Mouse (Mus musculus): ENCODE data around the gene Muc3. TPM values are rescaled to one million over a fixed set of nuclear protein-coding genes. Genes with fewer than 3 reads are reported as not detected.

The Muc3 gene
- polyA plus RNA-seq, 1 experiment = not detected

- no peaks in the 10 kb centered on the region for H3K36me3 ChIP-seq (ENCODE audit: control insufficient read depth, insufficient read depth, low read length)
- no peak overlapping the region for H3K4me3 ChIP-seq (ENCODE audit: insufficient read depth, low read depth, low read length)
- H3K4me1 ChIP-seq (ENCODE audit: control insufficient read depth, insufficient read depth, low read length) = no peaks in the 10 kb centered on the region
- DNase-seq = peak; percentile 53
- H3K27me3 ChIP-seq (replicated peaks; ENCODE audit: control insufficient read depth, insufficient read depth, low read length) = no peaks in the 10 kb centered on the region
- H3K27ac ChIP-seq (ENCODE audit: insufficient read depth, low read depth, low read length) = no peak overlapping the region
- WGBS = 40% methylated on average over 9 of the region's 9 CpGs
- TF ChIP-seq POLR2A (IDR thresholded peaks at IDR 0.05; ENCODE audit: low read depth, low read length) = no peak
- no peak for TF ChIP-seq CTCF (conservative IDR thresholded peaks at IDR 0.05; ENCODE audit: insufficient read depth, insufficient read length, low read depth, low read length)
These were observed 55.4 kb downstream of the Muc3 start for GRCm38 (mm10) chr5:137093720-137094119.

- Histone ChIP-seq H3K36me3 (ENCODE audit: control insufficient read depth, insufficient read depth, low read length) (no peaks in the 10 kb centered on the region), H3K27me3 (replicated peaks; ENCODE audit: control insufficient read depth, insufficient read depth, low read length) (no peaks in the 10 kb centered on the region), H3K4me1 (ENCODE audit: control insufficient read depth, insufficient read depth, low read length) (no peaks in the 10 kb centered on the region; the same call in 1 of the 2 replicates), H3K27ac (ENCODE audit: insufficient read depth, low read depth, low read length) (no peak overlapping the region), H3K4me3 (ENCODE audit: insufficient read depth, low read depth, low read length) (no peak overlapping the region)
- 71% methylated on average over 6 of the region's 6 CpGs for WGBS
- DNase-seq = no peak
- no peak for TF ChIP-seq CTCF (conservative IDR thresholded peaks at IDR 0.05; ENCODE audit: insufficient read depth, insufficient read length, low read depth, low read length)
- TF ChIP-seq POLR2A (IDR thresholded peaks at IDR 0.05; ENCODE audit: low read depth, low read length) = no peak
These were observed 57.6 kb downstream of the Muc3 start for GRCm38 (mm10) chr5:137091560-137091959.

GRCm38 (mm10) chr5:137090870-137091269 is 58.3 kb downstream of the Muc3 start:
- DNase-seq = no peak
- 83% methylated on average over 10 of the region's 10 CpGs for whole genome bisulfite sequencing
- TF ChIP-seq CTCF (conservative IDR thresholded peaks at IDR 0.05; ENCODE audit: insufficient read depth, insufficient read length, low read depth, low read length) (no peak), POLR2A (IDR thresholded peaks at IDR 0.05; ENCODE audit: low read depth, low read length) (no peak)
- no peak overlapping the region for H3K4me3 ChIP-seq (ENCODE audit: insufficient read depth, low read depth, low read length)
- H3K27ac ChIP-seq (ENCODE audit: insufficient read depth, low read depth, low read length) = no peak overlapping the region
- no peaks in the 10 kb centered on the region for H3K36me3 ChIP-seq (ENCODE audit: control insufficient read depth, insufficient read depth, low read length)
- no peaks in the 10 kb centered on the region; the same call in 1 of the 2 replicates for H3K4me1 ChIP-seq (ENCODE audit: control insufficient read depth, insufficient read depth, low read length)
- H3K27me3 ChIP-seq (replicated peaks; ENCODE audit: control insufficient read depth, insufficient read depth, low read length) = no peaks in the 10 kb centered on the region

- Histone ChIP-seq H3K27me3 (replicated peaks; ENCODE audit: control insufficient read depth, insufficient read depth, low read length) (no peaks in the 10 kb centered on the region), H3K4me1 (ENCODE audit: control insufficient read depth, insufficient read depth, low read length) (no peaks in the 10 kb centered on the region; the same call in 1 of the 2 replicates), H3K27ac (ENCODE audit: insufficient read depth, low read depth, low read length) (peak overlapping the region; percentile 1; the same call in 1 of the 2 replicates), H3K36me3 (ENCODE audit: control insufficient read depth, insufficient read depth, low read length) (no peaks in the 10 kb centered on the region), H3K4me3 (ENCODE audit: insufficient read depth, low read depth, low read length) (no peak overlapping the region)
- DNase-seq = peak; percentile 91
- TF ChIP-seq CTCF (conservative IDR thresholded peaks at IDR 0.05; ENCODE audit: insufficient read depth, insufficient read length, low read depth, low read length) (no peak), POLR2A (IDR thresholded peaks at IDR 0.05; ENCODE audit: low read depth, low read length) (no peak)
- 66% methylated on average over 8 of the region's 8 CpGs for WGBS
These were observed 61.7 kb downstream of the Muc3 start for GRCm38 (mm10) chr5:137087410-137087809.

- no peak overlapping the region for H3K4me3 ChIP-seq (ENCODE audit: insufficient read depth, low read depth, low read length)
- 83% methylated on average over 3 of the region's 3 CpGs for WGBS
- no peaks in the 10 kb centered on the region for H3K27me3 ChIP-seq (replicated peaks; ENCODE audit: control insufficient read depth, insufficient read depth, low read length)
- DNase-seq = no peak
- no peak for TF ChIP-seq POLR2A (IDR thresholded peaks at IDR 0.05; ENCODE audit: low read depth, low read length)
- no peak for TF ChIP-seq CTCF (conservative IDR thresholded peaks at IDR 0.05; ENCODE audit: insufficient read depth, insufficient read length, low read depth, low read length)
- no peaks in the 10 kb centered on the region for H3K36me3 ChIP-seq (ENCODE audit: control insufficient read depth, insufficient read depth, low read length)
- no peaks in the 10 kb centered on the region; the same call in 1 of the 2 replicates for H3K4me1 ChIP-seq (ENCODE audit: control insufficient read depth, insufficient read depth, low read length)
- no peak overlapping the region for H3K27ac ChIP-seq (ENCODE audit: insufficient read depth, low read depth, low read length)
These were observed 63.4 kb downstream of the Muc3 start for GRCm38 (mm10) chr5:137085731-137086130.

GRCm38 (mm10) chr5:137085021-137085420 is 64.1 kb downstream of the Muc3 start:
- Histone ChIP-seq H3K4me3 (ENCODE audit: insufficient read depth, low read depth, low read length) (no peak overlapping the region), H3K27ac (ENCODE audit: insufficient read depth, low read depth, low read length) (no peak overlapping the region), H3K4me1 (ENCODE audit: control insufficient read depth, insufficient read depth, low read length) (no peaks in the 10 kb centered on the region; the same call in 1 of the 2 replicates), H3K27me3 (replicated peaks; ENCODE audit: control insufficient read depth, insufficient read depth, low read length) (no peaks in the 10 kb centered on the region), H3K36me3 (ENCODE audit: control insufficient read depth, insufficient read depth, low read length) (no peaks in the 10 kb centered on the region)
- 85% methylated on average over 6 of the region's 6 CpGs for WGBS
- TF ChIP-seq POLR2A (IDR thresholded peaks at IDR 0.05; ENCODE audit: low read depth, low read length) (no peak), CTCF (conservative IDR thresholded peaks at IDR 0.05; ENCODE audit: insufficient read depth, insufficient read length, low read depth, low read length) (no peak)
- DNase-seq = no peak

Other genes starting within 250 kb of the Muc3 start
- gene Ift22, start 241.2 kb downstream of the Muc3 start, polyA plus RNA-seq (2012; rRNA removed) = 23.3 and 26.5 TPM in 2 replicates
- 276 and 313 TPM in 2 replicates for gene Fis1, start 196.0 kb downstream of the Muc3 start, polyA plus RNA-seq (2012; rRNA removed)
- gene Cldn15, start 182.7 kb downstream of the Muc3 start, polyA plus RNA-seq (2012; rRNA removed) = 28.2 and 33.1 TPM in 2 replicates
- 44.0 and 46.9 TPM in 2 replicates for gene Plod3, start 162.3 kb downstream of the Muc3 start, polyA plus RNA-seq (2012; rRNA removed)
- gene Znhit1, start 161.3 kb downstream of the Muc3 start, polyA plus RNA-seq (2012; rRNA removed) = 99.7 and 105 TPM in 2 replicates
- gene Vgf, start 122.9 kb downstream of the Muc3 start, polyA plus RNA-seq (2012; rRNA removed) = 0.03 and 0.08 TPM in 2 replicates
- gene Ap1s1, start 103.2 kb downstream of the Muc3 start, polyA plus RNA-seq (2012; rRNA removed) = 57.7 and 67.0 TPM in 2 replicates
- gene Serpine1, start 77.1 kb downstream of the Muc3 start, polyA plus RNA-seq (2012; rRNA removed) = 1.1 and 2.1 TPM in 2 replicates
- gene Trim56, start 33.1 kb downstream of the Muc3 start, polyA plus RNA-seq (2012; rRNA removed) = 10.2 and 14.4 TPM in 2 replicates
- gene Muc3a, start 63.1 kb upstream of the Muc3 start, polyA plus RNA-seq (2012; rRNA removed) = 0.15 and 0.20 TPM in 2 replicates
- 4.7 and 5.1 TPM in 2 replicates for gene Ache, start 138.2 kb upstream of the Muc3 start, polyA plus RNA-seq (2012; rRNA removed)
- gene Ufsp1, start 145.3 kb upstream of the Muc3 start, polyA plus RNA-seq (2012; rRNA removed) = 17.3 and 18.4 TPM in 2 replicates
- gene Srrt, start 158.4 kb upstream of the Muc3 start, polyA plus RNA-seq (2012; rRNA removed) = 83.0 and 86.9 TPM in 2 replicates
- gene Trip6, start 165.1 kb upstream of the Muc3 start, polyA plus RNA-seq (2012; rRNA removed) = 53.2 and 60.2 TPM in 2 replicates
- 21.6 and 25.9 TPM in 2 replicates for gene Slc12a9, start 184.3 kb upstream of the Muc3 start, polyA plus RNA-seq (2012; rRNA removed)
- 49.1 and 53.3 TPM in 2 replicates for gene Ephb4, start 200.8 kb upstream of the Muc3 start, polyA plus RNA-seq (2012; rRNA removed)